Mouse (Mus musculus) thymus, postnatal 4 days (tissue): Measurements from ENCODE around the gene Dennd6a.
A peak's percentile ranks its signal among the peaks of the same experiment; 100 is the strongest.
"Not testable (repeated sequence)": the region's sequence is repeated elsewhere in the genome, so short reads cannot be mapped to it uniquely, and the experiment has no call there.

Source experiments
- DNase-seq: peaks from one replicate; pipeline ENCODE4 v3.0.0; 2021

Gene Dennd6a

DNA sequence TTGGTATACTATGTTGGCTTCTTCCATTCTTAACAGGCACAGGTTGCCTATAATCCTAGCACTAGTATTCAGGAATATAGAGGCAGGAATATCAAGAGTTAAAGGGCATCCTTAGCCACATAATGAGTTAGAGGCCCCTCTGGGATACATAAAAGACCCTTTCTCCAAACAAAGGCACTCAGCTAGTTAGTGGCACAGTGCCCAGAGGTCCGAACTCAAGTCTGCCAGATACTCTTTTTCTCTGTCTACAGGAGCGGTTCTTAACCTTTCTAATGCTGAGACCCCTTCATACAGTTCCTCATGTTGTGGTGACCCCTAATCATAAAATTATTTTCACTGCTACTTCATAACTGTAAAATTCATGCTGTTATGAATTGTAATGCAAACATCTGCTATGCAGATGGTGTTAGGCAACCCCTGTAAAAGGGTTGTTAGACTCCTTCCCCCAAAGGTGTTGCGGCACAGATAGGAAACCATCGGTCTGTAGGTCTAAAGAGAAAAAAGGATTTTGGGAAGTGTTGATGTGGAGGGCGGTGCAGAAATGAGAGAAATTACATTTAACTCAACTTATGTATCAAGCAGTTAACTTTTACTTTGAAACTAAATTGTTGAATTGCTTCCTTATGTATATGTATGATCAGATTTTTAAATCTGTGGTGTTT, 72.5 kb downstream of the Dennd6a start:
- no peak for DNase-seq

DNA sequence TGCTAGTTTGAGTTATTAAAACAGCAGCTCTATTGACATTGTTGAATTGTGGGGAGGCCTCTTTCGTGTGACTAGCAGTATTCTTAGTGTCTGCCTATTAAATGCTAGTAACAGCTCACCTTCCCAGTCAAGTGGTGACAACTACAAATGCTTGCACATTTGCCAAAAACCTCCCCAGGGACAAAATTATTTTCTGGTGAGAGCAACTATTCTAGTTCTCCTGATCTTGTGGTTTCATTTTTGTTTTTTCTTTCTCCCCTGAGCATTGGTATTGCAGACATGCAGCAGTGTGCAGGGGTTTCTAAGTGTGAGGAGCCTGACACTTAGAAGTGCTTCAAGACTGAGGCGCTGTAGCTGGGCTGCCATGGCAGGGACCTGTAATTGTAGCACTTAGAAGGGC, 74.2 kb downstream of the Dennd6a start:
- no peak for DNase-seq

DNA sequence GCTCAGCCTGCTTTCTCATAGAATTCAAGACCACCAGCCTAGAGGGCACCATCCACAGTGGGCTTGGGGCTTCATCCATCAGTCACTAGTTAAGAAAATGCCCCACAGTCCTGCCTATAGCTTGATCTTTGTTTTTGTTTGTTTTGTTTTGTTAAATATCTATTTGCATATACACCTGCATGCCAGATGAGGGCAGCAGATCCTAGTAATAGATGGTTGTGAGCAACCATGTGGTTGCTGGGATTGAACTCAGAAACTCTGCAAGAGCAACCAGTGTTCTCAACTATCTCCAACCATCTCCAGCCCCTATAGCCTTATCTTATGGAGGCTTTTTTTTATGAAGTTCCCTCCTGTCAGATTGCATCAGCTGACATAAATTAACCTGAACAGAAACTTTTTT, 78.2 kb downstream of the Dennd6a start:
- peak; percentile 38 for DNase-seq

DNA sequence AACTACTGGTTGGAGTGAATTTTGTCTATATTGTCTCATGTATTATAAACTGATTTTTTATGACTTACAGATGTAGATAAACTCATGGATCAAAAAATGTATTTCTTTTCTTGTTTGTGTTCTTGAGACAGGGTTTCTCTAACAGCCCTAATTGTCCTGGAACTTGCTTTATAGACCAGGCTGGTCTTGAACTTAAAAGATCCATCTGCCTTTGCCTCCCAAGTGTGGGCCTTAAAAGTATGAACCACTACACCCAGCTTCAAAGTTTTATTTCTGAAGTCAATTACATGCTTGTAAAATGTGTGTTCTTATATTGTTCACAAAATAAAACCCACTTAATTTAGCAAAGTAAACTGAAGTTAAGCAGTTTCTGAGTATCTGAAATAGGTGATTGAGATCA, 84.5 kb downstream of the Dennd6a start:
- no peak for DNase-seq

DNA sequence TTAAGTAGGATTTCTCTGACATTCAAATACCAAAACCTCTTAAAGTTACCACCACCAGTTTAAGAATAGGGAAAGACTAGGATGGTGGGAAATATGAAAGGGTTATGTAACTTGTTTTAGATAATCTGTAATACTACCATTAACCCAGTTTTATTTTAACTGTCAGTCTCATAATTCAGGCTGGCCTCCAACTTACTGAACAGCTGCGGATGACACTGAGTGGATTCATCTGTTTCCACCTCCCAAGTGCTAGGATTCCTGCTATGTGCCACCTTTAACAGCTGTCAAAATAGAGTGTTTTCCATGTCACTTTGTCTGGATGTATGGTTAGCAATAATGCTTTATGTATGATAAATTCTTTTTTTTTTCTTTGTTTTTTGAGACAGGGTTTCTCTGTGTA, 86.6 kb downstream of the Dennd6a start:
- DNase-seq = no peak

DNA sequence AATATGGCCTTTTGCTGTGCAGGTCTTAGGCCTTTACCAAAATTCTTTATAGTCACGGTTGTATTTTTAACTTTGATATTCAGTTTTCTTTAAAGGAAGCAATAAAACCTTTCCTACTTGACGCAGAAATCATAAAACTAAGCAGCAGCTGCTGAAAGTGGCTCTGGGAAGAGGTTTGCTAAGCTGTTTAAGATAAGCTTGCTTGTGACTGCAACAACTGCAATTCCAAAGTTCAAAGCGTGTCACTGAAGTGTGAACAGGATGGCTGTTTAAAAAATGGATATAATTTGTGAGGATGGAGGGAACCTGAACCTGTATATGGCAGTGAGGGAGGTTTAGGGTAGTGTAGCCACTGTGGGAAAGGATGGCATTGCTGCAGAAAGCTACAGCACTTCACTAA, 88.4 kb downstream of the Dennd6a start:
- no peak for DNase-seq

DNA sequence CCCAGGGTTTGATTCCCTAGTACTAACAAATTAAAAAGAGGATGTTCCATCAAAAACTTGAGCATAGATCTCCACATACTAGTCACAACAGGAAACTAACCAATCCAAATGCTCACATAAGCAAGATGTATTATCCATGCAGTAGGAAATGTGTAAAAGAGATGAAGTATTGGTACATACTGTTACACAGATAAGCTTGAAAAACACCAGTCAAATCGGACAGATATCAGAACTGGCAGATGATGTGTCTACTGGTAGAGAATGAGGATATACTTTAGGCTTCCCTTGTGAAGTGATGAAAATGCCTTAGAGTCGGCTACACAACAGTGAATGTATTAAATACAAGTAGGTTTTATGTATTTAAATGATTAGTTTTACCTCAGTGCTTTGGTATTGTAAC, 88.8 kb downstream of the Dennd6a start:
- no peak for DNase-seq

DNA sequence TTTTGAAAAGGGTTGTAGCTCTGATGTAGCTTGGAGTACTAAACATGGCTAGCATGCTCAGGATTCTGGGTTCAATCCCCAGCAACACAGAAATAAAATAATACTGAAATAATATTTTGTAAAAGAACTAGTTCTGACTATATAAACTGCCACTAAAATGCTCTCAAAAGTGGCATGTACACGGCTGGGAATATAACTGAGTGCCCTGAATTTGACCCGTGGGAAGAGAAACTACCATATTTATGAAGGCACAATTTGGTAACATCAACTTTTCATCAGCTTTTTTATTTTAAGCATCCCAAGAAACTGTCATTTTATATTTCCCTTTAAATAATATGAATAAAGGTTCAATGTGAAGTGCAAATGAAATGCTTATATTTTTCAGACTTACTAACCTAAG, 90.2 kb downstream of the Dennd6a start:
- no peak for DNase-seq

DNA sequence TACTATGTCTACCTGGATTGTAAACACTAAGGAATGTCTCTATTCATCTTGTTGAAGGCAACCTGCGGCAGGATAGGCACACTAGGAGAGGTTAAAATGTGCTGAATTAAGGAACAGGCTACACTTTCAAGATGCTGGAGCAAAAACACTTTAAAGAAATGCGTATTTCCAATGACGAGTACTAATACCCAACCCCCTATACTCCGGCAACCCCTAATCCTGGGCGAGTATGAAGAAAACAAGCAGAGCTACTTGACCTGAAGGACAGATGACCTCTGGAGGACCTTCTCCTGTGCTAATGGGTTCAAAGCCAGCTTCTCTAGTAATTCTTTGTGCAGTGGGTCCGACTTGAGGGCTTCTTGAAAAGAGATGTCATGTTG, 94.3 kb downstream of the Dennd6a start:
- DNase-seq = no peak

DNA sequence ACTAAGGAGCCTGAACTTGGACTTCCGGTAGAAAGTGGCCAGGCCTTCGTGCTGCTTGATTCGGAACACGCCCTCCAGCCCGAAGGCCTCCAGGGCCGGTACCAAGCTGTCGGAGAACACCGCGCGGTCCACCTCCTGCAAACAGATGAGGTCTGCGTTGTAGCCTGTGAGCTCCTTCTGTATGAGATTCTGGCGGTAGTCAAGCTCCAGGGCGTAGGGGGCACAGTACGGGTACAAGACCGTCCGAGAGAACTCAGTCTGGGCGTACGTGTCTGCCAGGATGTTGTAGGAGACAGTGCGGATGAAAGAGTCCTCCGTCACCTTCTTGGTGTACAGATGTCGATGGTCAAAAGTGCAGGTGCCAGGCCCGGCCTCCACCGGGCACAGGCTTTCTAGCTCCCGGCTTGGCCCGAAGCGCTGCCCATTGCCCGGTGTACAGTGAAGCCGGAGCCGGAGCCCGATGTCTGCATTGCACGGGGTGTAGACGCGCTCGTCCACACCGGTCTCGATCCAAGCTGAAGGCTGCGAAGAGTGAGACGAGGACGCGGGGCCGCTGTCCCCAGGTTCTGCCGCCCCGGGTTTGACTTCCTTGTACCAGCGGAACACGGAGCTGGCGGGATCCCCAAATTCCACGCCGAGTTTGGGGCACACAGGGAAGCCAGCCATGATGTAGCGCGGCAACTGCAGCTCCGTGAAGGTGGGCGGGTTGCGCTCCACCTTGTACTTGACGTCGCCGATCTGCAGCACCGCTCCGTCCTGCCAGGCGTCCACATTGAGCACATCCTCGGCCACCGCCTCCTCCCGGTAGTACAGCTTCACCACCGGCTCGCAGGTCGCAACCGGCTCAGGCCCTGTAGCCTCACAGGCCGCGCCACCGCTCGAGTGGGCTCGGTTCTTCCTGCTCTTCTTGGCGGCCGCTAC, 95.0 kb downstream of the Dennd6a start:
- DNase-seq = peak; percentile 66

DNA sequence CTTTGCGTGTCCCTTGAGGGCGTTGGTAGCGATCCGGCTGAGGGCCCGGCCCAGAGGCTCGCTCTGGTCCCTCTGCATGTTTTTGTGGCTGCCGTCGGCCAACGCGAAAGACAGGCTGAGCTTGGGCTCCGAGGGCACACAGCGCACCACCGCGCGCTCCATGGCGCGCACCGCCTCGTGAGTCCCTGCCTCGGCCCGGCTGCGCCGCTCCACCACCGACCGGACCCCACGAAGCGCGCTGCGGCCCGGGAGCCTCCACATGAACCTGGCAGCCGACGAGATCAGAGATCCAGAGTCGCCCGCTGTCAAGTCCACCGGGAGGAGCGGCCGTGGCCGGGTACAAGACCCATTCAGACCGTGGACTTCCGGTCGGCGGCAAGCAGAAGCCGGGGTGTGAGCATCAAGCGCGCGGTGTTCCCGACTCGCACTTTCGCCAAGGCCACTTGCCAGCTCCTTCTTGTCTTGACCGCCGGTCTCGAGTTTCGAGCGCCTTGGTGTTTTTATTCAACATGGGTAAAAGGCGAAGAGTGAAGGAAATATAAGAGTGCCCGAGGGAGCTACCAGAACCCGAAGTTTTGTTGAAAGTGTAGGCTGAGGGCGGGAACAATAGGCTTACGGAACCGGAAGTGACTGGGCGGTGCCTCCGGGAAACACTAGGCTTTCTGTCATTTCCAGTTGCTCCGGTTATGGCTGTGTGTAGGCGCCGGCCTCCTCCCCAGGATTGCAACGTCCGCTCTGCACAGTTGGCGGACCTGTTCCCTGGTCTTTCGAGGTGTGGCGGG, 95.8 kb downstream of the Dennd6a start, which contains the start of gene Pde12:
Pde12 (minus strand) TSS at position 592 of the 782 bp plus-strand sequence.
- DNase-seq = peak; percentile 87

DNA sequence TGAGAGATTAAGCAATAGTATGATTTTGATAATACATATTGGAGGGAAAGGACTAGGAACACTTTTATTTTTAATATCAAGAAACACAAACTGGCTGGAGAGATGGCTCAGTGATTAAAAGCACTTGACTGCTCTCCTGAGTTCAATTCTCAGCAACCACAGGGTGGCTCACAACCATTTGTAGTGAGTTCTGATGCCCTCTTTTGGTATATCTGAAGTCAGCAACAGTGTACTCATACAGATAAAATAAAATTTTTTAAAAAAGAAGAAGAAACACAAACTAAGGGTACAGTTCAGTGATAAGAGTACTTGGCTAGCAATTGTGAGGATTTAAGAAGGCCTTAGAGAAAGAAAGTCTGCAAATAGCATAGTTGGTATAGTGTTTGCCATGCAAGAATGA, 97.3 kb downstream of the Dennd6a start:
- DNase-seq = no peak

DNA sequence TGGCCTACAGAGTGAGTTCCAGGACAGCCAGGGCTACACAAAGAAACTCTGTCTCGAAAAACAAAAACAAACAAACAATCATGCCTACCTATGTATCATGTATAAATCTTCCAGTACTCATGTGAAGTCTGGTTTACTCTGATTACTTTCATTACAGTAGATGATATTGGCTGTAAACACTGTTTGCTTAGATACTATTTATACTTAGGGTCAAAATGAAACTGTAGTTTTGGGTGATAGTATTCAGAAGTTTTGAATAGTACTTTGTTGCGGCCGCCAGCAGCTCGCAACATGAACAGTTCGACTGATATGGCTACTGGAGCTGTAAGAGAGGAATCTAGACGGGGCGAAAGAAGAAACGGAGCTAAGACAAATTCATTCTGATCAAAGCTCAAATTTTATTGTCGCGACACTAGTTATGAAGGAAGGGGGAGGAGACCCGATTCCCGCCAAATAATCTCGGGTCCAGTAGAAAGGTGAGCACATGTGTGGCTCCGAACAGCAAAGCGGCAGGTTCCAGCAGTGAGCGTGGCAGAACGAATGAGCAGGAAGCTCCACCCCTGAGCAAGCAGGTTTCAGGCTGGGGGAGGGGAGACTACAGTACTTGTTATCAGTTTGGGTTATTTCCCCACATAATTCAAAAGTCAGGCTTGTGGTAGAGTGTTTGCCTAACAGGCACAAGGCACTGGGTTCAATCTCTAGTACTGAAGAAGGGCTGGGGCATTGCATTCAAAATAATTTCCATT, 98.4 kb downstream of the Dennd6a start:
- DNase-seq = not testable (repeated sequence)

DNA sequence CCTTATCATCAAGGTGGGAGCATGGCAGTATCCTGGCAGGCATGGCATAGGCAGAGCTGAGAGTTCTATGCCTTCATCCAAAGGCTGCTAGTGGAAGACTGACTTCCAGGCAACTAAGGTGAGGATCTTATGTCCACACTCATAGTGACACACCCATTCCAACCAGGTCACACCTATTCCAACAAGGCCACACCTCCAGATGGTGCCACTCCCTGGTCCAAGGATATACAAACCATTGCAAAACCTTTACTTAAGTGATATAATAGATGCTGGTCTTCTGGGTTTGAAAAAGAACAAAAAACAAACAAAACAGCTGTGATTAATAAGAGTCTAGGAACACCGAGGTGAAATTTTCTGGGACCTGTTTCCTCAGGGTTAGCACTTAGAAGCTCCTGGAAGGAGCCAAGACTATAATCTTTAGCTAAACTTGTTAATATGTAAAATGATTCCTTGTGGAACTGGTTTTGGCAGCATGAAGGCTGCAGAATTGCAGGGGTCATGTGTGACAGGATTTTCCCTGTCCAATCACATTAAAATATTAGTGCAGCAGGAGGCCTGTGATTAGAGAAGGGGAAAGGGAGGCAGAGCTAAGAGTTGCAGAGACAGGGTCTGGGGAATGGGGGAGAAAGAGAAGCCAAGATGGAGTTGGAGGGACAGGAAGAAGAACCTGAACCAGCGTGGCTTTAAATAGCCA, 101.0 kb downstream of the Dennd6a start:
- not testable (repeated sequence) for DNase-seq

DNA sequence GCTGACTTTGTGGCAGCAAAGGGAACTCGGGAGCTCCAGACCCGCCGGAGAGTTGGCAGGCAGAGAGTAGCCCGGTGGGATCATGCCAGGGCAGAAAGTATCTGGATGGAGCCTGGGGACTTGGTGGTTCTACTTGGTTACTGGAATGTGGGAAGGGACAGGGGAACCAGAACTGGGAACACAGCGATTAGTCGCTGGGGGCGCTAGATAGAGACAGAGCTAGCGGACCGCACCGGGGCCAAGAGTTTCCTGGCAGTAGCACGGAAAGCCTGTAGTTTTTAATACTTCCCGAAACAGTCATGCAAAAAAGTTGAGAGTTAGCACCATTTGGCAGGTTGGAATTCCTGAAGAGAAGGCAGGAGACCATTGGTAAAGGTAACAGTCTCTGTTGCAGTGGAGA, 101.7 kb downstream of the Dennd6a start:
- peak; percentile 53 for DNase-seq

DNA sequence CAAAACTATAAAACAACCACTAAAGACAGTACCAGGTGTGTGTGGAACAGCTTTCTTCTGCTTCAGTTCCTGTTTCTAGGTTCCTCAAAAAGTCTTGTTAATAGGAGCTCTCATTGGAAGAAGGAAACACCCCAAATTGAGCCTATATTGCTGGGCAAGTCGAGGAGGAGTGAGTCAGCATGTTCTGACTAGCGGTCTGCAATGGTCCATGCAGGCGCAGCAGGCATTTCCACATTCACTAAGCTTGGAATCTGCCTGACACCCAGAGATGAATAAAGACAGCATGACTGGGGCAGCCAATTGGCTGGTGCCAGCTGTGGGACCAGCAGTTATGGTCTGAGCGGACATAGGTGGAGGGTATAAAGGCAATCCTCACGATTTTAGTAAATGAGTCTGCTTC, 102.1 kb downstream of the Dennd6a start:
- no peak for DNase-seq
